Mouse (Mus musculus) heart, adult 2 months (tissue): ENCODE results near the gene Tenm3.

ENCODE experiments used
- CTCF ChIP-seq: fragments of 200-600 bp; IDR thresholded peaks from 2 replicates; pipeline ENCODE4 v1.8.1; 2022; ENCODE audit warnings: antibody characterized with exemption, mild to moderate bottlenecking, moderate library complexity
- EP300 ChIP-seq: fragments of 200-500 bp; IDR thresholded peaks from 2 replicates; pipeline ENCODE4 v1.6.1; 2011; ENCODE audit warnings: low read depth, low read length, control low read depth; ENCODE audit not compliant: insufficient read depth
- POLR2A ChIP-seq: fragments of 200-500 bp; IDR thresholded peaks from 2 replicates; pipeline ENCODE4 v1.6.1; 2011; ENCODE audit warnings: mild to moderate bottlenecking, low read depth, low read length, control low read depth; ENCODE audit not compliant: insufficient read depth

DNA sequence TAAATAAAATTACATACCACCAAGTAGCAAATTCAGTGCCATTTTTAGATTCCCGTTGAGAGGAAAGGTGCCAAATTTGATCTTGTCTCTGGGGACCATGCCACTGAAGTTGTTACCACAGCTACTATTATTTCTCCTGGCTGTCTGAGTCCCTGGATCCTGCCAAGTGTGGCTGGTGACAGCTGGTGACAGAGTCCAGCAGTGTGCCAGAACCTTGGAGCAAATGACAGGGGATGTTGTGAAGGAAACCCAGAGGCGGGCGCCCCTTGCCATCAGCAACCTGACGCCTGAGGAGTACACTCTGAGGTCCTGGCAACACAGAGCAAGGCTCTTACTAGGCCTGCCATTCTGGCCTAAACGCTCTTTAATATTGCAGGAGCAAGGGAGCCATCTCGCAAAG, 467.0 kb downstream of the Tenm3 start:
- TF ChIP-seq CTCF (no peak), POLR2A (no peak), EP300 (peak; percentile 74; the same call in 1 of the 2 replicates)
